Comparison of ENCODE assay signal across 9 mouse cellular contexts in the genomic region with DNA sequence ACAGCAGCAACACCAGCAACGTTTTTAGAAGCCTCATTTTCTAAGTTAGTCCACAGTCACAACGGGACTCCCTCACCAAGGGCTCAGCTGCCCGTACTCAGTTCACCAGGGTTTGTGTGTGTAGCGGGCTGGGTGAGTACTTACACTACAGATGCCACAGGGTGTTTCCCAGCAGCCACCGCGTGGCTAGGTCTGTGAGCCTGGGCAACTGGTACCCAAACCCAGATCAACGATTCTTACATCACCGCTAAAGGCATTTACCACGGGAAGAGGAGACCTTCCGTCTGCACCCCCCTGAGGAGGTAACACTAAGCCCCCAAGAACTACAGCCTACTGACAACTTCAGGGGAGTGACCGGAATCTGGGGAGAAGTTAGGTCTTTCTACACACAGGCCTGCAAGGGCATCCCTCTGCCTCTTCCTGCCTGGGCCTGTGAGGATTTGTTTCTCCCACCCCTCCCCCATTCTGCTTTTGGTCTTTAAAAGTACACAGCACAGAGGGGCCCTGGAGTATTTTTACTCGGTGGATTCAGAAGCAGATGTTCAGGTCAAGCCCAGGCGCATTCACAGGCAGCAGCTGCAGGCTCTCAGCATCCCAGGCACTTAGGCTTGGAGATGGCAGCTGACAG.
DNase-seq lines count a peak whose midpoint lies in the region; ATAC-seq and TF ChIP-seq lines count a peak whose summit lies in the region.
"Had no signal": no experiment of that assay in that cellular context is flagged by ENCODE, and none has a peak within 500 bp of the region (broad histone marks: within the 10 kb centered on the region; RNA-seq: fewer than 3 reads in every experiment).

No protein-coding gene starts in this region.

- ATAC-seq in forebrain, embryonic 12.5 days (ENCODE audit: low FRiP score) = peak; percentile 72
- peak; percentile 55; the same call in 1 of the 2 replicates for ATAC-seq in hindbrain, postnatal 0 days
- ATAC-seq in liver, embryonic 15.5 days (ENCODE audit: insufficient read depth) = no peak; the same call in 1 of the 2 replicates
- ATAC-seq in neural tube, embryonic 12.5 days (ENCODE audit: low FRiP score, low read depth) = peak; percentile 45
- ATAC-seq in erythroblast, adult 5-6 weeks (replicated peaks; ENCODE audit: low FRiP score, poor library complexity, severe bottlenecking) = no peak

- H3K9ac ChIP-seq in forebrain, embryonic 12.5 days = peak overlapping the region; percentile 12; the same call in 1 of the 2 replicates
- no peak overlapping the region for H3K9ac ChIP-seq in hindbrain, postnatal 0 days (replicated peaks; ENCODE audit: low read length)
- no peak overlapping the region for H3K9ac ChIP-seq in liver, embryonic 15.5 days
- H3K9ac ChIP-seq in neural tube, embryonic 12.5 days = no peak overlapping the region

- H3K4me2 ChIP-seq in forebrain, embryonic 12.5 days = peak overlapping the region; percentile 35
- peak overlapping the region; percentile 42 for H3K4me2 ChIP-seq in hindbrain, postnatal 0 days (ENCODE audit: low read depth, low read length)
- H3K4me2 ChIP-seq in liver, embryonic 15.5 days = peak overlapping the region; percentile 43
- H3K4me2 ChIP-seq in neural tube, embryonic 12.5 days (replicated peaks) = peak overlapping the region; percentile 43

- H3K9me3 ChIP-seq in forebrain, embryonic 12.5 days = no peaks in the 10 kb centered on the region
- no peaks in the 10 kb centered on the region for H3K9me3 ChIP-seq in hindbrain, postnatal 0 days (ENCODE audit: low read length)
- no peaks in the 10 kb centered on the region for H3K9me3 ChIP-seq in liver, embryonic 15.5 days (replicated peaks)
- H3K9me3 ChIP-seq in neural tube, embryonic 12.5 days = no peaks in the 10 kb centered on the region
- H3K9me3 ChIP-seq: G1E had no signal

- H3K27ac ChIP-seq in forebrain, embryonic 12.5 days = peak overlapping the region; percentile 88
- H3K27ac ChIP-seq in hindbrain, postnatal 0 days = peak overlapping the region; percentile 73
- 0 out of 2 replicates have a peak overlapping the region, but pooled peaks have one; percentile 45 for H3K27ac ChIP-seq in liver, embryonic 15.5 days (replicated peaks)
- H3K27ac ChIP-seq in neural tube, embryonic 12.5 days = peak overlapping the region; percentile 38; the same call in 1 of the 2 replicates

- H3K27me3 ChIP-seq in forebrain, embryonic 12.5 days = no peaks in the 10 kb centered on the region
- no peaks in the 10 kb centered on the region for H3K27me3 ChIP-seq in hindbrain, postnatal 0 days (ENCODE audit: insufficient read depth, low read length)
- peaks cover 27% of the 10 kb centered on the region for H3K27me3 ChIP-seq in liver, embryonic 15.5 days
- no peaks in the 10 kb centered on the region for H3K27me3 ChIP-seq in neural tube, embryonic 12.5 days (replicated peaks)

- no peak overlapping the region for H3K4me3 ChIP-seq in forebrain, embryonic 12.5 days (replicated peaks)
- H3K4me3 ChIP-seq in hindbrain, postnatal 0 days (ENCODE audit: low read length) = no peak overlapping the region
- H3K4me3 ChIP-seq in liver, embryonic 15.5 days (replicated peaks) = no peak overlapping the region
- H3K4me3 ChIP-seq in neural tube, embryonic 12.5 days = no peak overlapping the region

- no peaks in the 10 kb centered on the region for H3K36me3 ChIP-seq in forebrain, embryonic 12.5 days (replicated peaks)
- H3K36me3 ChIP-seq in hindbrain, postnatal 0 days (ENCODE audit: insufficient read depth, low read length) = no peaks in the 10 kb centered on the region
- no peaks in the 10 kb centered on the region for H3K36me3 ChIP-seq in liver, embryonic 15.5 days (replicated peaks)
- no peaks in the 10 kb centered on the region for H3K36me3 ChIP-seq in neural tube, embryonic 12.5 days
- H3K36me3 ChIP-seq: G1E had no signal

- DNase-seq in kidney, adult 11 months = peak; percentile 48
- DNase-seq in kidney, adult 18-20 months = no peak
- peak; percentile 29 for DNase-seq in hindbrain, postnatal 0 days (ENCODE audit: low spot score)
- DNase-seq in testis, postnatal 10 days (ENCODE audit: low spot score) = no peak

- WGBS in forebrain, embryonic 12.5 days = 17% methylated on average over 13 of the region's 13 CpGs
- WGBS in hindbrain, postnatal 0 days = 23% methylated on average over 13 of the region's 13 CpGs
- 17% methylated on average over 13 of the region's 13 CpGs for WGBS in liver, embryonic 15.5 days (ENCODE audit: insufficient replicate concordance)
- 21% methylated on average over 13 of the region's 13 CpGs for WGBS in neural tube, embryonic 12.5 days

- TF ChIP-seq CTCF in hindbrain, postnatal 0 days (IDR thresholded peaks at IDR 0.05; ENCODE audit: low read depth) = no peak

- peaks cover 50% of the 10 kb centered on the region for H3K4me1 ChIP-seq in forebrain, embryonic 12.5 days
- H3K4me1 ChIP-seq in hindbrain, postnatal 0 days (ENCODE audit: insufficient read depth, low read length) = peaks cover 21% of the 10 kb centered on the region
- peaks cover 10% of the 10 kb centered on the region; the same call in 1 of the 2 replicates for H3K4me1 ChIP-seq in liver, embryonic 15.5 days (replicated peaks)
- H3K4me1 ChIP-seq in neural tube, embryonic 12.5 days = peaks cover 49% of the 10 kb centered on the region

Comparison
In these comparisons a context has a peak if more than half of its experiments do, and no peak if none do; other contexts are left out.
1. DNase-seq: peak in kidney, adult 11 months (single experiment) and hindbrain, postnatal 0 days (single experiment); none in kidney, adult 18-20 months (single experiment) and testis, postnatal 10 days (single experiment).
2. ATAC-seq: peak in forebrain, embryonic 12.5 days (single experiment), hindbrain, postnatal 0 days (single experiment) and neural tube, embryonic 12.5 days (single experiment); none in liver, embryonic 15.5 days (single experiment) and erythroblast, adult 5-6 weeks (single experiment).
3. H3K27ac ChIP-seq: peak in every context shown above with its lines; median percentile 88 in forebrain, embryonic 12.5 days; 73 in hindbrain, postnatal 0 days; 45 in liver, embryonic 15.5 days; 38 in neural tube, embryonic 12.5 days.
4. Peak in every context shown above with its lines, with median percentiles within 50 percentile points of each other: H3K4me2 ChIP-seq.